Mouse (Mus musculus): Measurements from ENCODE around the gene Cox17.

DNA sequence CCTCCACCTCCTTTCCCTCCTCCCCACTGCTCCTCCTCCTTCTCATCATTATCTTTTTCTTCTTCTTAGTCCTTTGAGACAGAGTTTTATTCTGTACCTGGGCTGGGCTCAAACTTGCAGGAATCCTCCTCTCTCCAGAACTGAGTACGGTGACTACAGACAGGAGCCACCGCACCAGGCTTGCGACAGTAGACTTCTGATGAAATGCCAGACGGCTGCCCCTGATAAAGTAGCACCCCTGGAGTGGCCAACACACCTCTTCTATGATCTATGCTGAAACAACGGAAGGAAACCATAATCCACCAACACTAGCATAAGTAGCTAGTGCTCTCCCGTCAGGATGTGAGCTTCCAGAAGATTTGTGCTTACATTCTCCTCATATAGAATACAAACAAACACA is 40.6 kb downstream of the Cox17 start:
- TF ChIP-seq CTCF (IDR thresholded peaks at IDR 0.05; ENCODE audit: low read depth) (no peak), EP300 (IDR thresholded peaks at IDR 0.05; ENCODE audit: low read depth) (no peak)

Measured in liver, postnatal 0 days (tissue).